Mouse (Mus musculus): Measurements from ENCODE around the gene Lkaaear1. TPM values are rescaled to one million over a fixed set of nuclear protein-coding genes. Genes with fewer than 3 reads are reported as not detected.

The Lkaaear1 gene
- total RNA-seq (2023): not detected

DNA sequence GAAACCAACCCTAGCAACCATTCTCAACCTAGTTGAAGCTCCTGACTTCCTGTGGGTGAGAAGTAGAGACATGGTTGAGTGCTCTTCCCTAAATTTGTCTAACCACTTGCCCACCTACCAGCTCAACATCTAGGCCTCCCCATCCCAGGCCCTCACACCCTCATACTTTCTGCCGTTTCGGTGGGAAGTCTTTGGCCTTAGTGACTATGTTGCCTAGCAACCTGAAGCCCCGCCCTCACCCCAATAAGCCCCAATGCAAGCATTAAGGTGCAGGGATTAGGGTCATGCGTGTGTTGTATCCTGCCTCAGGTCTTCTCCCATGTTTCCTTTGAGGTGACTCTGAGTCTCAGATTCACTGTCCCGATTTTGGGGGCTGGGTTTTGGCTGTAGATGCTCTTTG, at the start of gene Lkaaear1:
Gene Lkaaear1 (minus strand): TSS at position 202 of the 400 bp plus-strand sequence.

DNA sequence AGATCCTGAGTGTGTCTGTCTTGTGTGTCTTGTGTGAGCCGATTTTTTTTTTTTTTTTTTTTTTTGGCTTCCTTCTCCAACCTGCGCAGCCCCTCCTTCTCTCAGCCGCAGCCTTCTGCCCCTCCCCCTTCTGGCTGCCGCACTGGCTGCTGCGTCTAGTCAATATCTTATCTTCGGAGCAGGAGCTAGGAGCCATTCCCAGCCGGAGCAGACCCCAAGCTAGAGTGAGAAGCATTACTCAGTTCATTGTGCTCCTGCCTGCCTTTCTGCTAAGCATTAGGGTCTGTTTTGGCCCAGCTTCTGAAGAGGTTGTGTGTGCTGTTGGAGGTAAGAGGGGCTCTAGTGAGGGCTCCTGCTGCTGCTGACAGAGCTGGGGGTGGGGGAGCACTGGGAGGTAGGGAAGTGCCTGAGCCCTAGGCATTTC, 16.7 kb upstream of the Lkaaear1 start, which contains the start of gene Oprl1:
Gene Oprl1 (plus strand): TSS at position 114 of the 424 bp plus-strand sequence.

GRCm38 (mm10) chr2:181693339-181694280, 4.6 kb downstream of the Lkaaear1 start, which contains the start of gene Rgs19:
Gene Rgs19, minus strand, starts transcription at chr2:181693977.

DNA sequence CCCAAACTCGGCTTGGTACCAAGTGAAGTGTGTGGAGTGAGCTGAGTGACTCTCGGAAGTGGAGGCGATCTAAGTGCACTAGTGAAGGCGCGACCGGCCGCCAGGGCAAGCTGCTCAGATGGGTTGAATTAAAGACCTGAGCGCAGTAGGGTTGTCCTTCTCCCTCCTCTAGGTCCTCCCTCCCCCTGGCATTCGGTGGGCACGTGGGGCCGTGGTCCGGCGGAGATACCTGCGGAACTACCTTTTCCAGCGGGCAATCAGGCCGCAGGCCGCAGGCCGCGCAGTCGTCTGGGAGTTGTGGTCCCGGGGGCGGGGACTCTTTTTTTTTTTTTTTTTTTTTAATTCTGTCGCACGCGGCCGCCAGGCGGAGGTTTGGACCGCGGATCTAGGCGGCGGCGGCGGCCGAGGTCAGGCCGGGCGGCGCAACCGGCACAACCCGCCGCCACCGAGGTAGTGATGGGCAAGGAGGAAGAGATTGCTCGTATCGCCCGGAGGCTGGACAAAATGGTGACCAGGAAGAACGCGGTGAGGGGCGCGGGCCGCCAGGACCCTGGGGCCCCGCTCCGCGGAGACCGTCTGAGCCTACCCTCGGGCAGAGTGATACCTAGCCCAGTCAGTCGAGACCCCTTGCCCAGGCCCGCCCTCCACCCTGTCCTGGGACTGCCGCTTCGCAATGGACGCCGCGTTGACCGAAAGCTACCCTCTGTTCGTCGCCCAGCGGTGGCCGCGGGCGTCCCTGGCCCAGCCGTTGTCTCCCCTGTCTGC, 18.1 kb downstream of the Lkaaear1 start, which contains the start of gene Tcea2:
Gene Tcea2 (plus strand): TSS at position 360 of the 765 bp plus-strand sequence.

GRCm38 (mm10) chr2:181671326-181671725, 26.9 kb downstream of the Lkaaear1 start, which contains the start of gene Sox18:
Gene Sox18, minus strand, starts transcription at chr2:181671640.

GRCm38 (mm10) chr2:181656734-181657133, 41.5 kb downstream of the Lkaaear1 start, which contains the start of gene Gm29797:
Gene Gm29797, plus strand, starts transcription at chr2:181657034.

Other genes starting within 250 kb of the Lkaaear1 start
- 1 to 10 TPM in 1 of 2 experiments, under 1 TPM in 1; 0.83 to 2.2 TPM for gene Zbtb46, start 239.0 kb downstream of the Lkaaear1 start, total RNA-seq (2023)
- not detected for gene Abhd16b, start 205.2 kb downstream of the Lkaaear1 start, total RNA-seq (2023)
- 10 to 100 TPM; 83.2 to 83.7 TPM for gene Tpd52l2, start 201.3 kb downstream of the Lkaaear1 start, total RNA-seq (2023)
- gene Dnajc5, start 178.0 kb downstream of the Lkaaear1 start, total RNA-seq (2023): 100 to 1,000 TPM; 134 to 138 TPM
- gene Uckl1, start 113.5 kb downstream of the Lkaaear1 start, total RNA-seq (2023): 100 to 1,000 TPM; 186 to 229 TPM
- gene Prpf6, start 106.6 kb downstream of the Lkaaear1 start, total RNA-seq (2023): 10 to 100 TPM; 61.5 to 62.6 TPM
- gene Zfp512b, start 105.6 kb downstream of the Lkaaear1 start, total RNA-seq (2023): 10 to 100 TPM; 31.8 to 51.8 TPM
- 10 to 100 TPM; 17.4 to 21.5 TPM for gene Samd10, start 99.2 kb downstream of the Lkaaear1 start, total RNA-seq (2023)
- gene Gm29797, start 41.4 kb downstream of the Lkaaear1 start, total RNA-seq (2023): not detected
- under 1 TPM in 1 of 2 experiments, not detected in 1; 0.44 TPM for gene Sox18, start 26.8 kb downstream of the Lkaaear1 start, total RNA-seq (2023)
- gene Tcea2, start 18.1 kb downstream of the Lkaaear1 start, total RNA-seq (2023): 10 to 100 TPM; 23.7 to 26.9 TPM
- gene Rgs19, start 4.5 kb downstream of the Lkaaear1 start, total RNA-seq (2023): 100 to 1,000 TPM; 203 to 209 TPM
- gene Oprl1, start 16.6 kb upstream of the Lkaaear1 start, total RNA-seq (2023): 1 to 10 TPM in 1 of 2 experiments, under 1 TPM in 1; 0.24 to 1.2 TPM
- gene Myt1, start 64.9 kb upstream of the Lkaaear1 start, total RNA-seq (2023): not detected
- gene Pcmtd2, start 139.4 kb upstream of the Lkaaear1 start, total RNA-seq (2023): 10 to 100 TPM; 42.1 to 52.2 TPM
- gene Polr3k, start 165.9 kb upstream of the Lkaaear1 start, total RNA-seq (2023): 10 to 100 TPM; 12.2 to 14.9 TPM